Mouse (Mus musculus) gastrocnemius, adult 8-10 months (tissue): ENCODE measurements around the gene Dgkz. TPM values are rescaled to one million over a fixed set of nuclear protein-coding genes. Genes with fewer than 3 reads are reported as not detected.
A peak's percentile ranks its signal among the peaks of the same experiment; 100 is the strongest.

Experiments
- DNase-seq, 2 experiments: peaks; one replicate each; pipeline ENCODE4 v3.0.0; 2022; ENCODE audit warnings: low spot score in 2 of 2
- total RNA-seq, 4 experiments: library from RNA; stranded (reverse); gene quantifications; 2 replicates each; pipeline ENCODE4 v1.2.4; 2022

Gene Dgkz
- total RNA-seq = 10 to 100 TPM; 24.7 to 39.3 (median 28.4) TPM

DNA sequence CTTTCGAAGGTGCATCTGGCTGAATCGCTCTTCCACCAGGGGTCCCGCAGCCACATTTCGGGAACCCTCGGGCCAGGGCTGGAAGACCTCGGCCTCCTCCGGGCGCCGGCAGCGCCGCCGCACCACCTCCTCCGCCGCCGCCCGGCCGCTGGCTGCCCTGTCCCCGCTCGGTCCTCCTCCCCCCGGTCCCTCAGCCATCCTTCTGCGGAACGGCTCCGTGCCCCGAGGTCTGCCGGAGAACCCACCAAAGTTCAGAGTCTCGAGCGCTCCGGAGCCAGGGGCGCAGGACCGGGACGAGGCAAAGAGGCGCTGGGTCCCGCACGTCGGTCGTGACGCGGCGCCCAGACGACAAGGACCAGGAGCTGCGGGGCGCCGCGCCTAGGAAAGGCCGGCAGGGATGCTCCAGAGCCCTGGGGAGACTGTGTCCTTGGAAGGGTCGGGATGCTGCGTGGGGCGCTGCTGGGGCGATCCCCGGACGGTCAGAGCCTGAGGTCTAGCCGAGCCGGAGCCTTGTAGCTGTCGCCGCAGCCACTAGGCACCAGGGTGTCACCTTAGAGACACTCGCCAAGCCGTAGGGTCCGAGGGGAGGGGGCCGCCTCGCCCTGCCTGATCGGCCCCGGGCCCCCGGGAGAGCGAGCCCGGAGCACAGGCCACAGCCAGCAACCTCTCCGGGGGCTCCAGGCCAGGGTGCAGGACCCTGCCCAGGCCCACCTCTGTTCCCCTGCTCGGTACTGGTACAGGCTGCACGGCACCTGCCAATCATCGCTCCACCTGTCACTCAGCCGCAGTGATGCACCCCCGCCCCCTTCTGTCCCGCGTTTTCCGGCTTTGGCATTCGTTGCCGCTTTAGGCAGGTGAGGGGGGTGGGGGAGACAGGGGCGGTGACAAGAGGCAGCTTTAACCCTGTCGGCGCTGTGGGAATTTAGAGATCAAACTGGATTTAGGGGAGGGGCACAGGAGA lies at the start of gene Dgkz:
TSS of gene Dgkz (minus strand) at position 284 of the 961 bp plus-strand sequence.
- no peak for DNase-seq

DNA sequence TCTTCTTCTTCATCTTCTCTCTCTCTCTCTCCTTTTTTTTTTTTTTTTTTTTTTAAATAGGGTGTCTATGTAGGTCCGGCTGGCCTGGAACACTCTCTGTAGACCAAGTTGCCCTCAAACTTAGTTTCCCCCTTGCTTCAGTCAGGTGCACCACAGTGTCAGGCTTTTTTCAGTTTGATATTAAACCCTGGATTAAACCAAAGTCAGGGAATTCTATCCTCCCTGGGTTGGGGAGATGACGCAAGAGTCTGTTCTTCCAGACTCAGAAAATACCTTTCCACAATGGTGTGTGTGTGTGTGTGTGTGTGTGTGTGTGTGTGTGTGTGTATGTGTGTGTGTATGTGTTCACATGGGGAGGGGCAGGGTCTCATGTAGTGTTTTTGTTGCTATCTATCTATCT lies 49.5 kb upstream of the Dgkz start:
- no peak for DNase-seq

DNA sequence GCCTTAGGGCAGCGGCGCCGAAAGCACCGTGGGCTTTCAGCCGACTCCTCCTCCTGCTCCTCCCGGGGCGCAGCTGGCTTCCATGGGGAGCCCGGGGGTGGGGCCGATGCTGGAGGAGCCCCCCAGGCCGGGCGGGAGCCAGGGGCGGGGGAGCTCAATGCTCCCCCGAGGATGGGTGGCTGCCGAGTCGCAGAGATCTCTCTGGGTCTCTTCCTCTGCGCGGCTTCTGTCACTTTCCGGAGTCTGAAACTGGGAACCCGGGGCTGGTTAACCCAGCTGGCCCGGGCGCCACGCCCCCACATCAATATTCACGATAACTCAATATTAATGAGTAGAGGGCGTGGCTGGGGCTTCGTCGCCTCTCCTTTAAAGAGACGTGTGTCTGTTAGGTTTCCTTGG lies 48.6 kb upstream of the Dgkz start, which contains the start of gene Creb3l1:
TSS of gene Creb3l1 (minus strand) at position 229 of the 399 bp plus-strand sequence.
- DNase-seq = peak; percentile 64 to 66

DNA sequence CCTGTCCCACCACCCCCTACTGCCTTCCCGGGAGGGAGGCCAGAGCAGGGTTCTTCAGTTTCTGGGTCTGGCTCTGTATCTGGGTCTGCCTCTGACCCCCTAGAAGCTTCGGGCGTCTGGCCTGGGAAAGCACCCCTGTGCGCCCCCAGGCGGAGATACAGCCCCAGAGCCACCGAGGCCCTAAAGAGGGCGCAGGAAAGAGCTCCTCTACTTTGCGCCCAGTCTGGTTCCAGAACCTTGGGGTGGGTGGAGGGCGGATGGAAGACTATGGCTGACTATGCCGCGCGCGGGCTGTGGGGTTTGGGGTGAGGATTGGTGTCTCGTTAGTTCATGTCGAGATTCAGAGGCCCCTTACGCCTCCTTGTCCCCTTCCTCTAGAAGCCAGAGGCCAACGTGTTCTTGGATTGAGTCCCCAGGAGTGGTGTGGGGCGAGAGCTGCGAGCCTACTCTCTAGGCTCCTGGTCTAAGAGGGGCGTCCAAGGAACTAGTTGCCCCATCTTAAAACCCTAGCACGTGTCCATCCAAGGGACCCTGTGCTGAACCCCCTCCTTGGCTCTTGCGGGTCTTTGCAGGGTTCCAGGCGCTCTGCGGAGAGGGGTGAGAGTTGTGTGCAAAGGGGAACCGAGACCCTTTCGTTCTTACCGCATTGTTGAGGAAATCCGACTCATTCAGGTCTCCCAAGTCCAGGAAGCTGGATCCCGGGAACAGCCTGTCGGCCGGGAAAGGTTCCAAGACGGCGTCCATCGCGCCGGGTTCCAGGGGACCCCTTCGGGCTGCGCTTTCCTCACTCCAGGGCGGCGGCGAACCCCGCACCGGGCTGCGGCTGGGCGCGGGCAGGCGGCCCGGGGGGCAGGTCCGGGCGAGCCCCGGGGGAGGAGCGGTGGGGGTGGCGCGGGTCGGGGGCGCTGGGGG lies 48.0 kb upstream of the Dgkz start:
- peak in 1 of 2 experiments; percentile 44 for DNase-seq

DNA sequence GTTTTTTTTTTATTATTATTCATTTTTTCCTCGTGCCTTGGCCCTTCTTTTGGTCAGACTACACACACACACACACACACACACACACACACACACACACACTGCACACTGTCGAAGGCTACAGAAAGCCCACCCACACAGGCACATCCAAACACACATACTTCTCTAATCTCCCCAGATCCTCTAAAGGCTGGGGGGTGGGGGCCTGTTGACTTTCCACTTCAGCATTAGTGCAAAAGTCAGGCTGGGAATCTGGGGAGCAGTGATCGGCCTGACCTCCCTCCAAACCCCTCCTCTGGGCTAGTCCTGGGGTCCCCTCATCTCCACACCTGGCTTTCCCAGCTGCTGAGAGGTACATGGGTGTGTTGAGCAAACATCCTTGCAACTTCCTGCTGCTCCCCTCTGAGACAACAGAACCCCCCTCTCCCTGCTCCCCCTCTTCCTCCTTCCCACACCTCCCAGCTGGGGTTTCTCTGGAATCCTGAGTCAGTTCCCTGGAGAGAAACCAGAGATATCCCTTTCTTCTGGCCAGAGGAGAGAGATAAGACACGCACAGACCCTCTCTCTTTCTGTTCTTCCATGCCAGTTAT lies 45.1 kb upstream of the Dgkz start:
- no peak for DNase-seq

DNA sequence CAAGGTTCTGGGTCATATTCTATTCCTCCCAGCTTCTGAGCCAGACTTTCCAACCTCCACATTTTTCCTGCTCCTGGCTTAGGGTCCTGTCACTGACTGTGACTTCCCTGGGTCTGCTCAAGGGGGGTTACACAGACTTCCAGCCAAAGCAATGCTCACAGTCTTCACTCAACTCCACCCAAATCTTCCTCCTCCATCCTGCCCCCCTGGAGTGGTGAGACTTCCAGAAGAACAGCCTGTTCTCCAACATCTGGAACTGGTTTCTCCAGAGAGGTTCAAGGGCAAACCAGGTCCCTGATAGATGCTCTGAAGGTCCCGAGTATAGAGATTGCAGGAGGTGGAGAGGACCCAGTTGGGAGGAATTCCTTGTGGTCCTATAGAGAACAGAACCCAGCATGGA lies 41.8 kb upstream of the Dgkz start:
- no peak for DNase-seq

DNA sequence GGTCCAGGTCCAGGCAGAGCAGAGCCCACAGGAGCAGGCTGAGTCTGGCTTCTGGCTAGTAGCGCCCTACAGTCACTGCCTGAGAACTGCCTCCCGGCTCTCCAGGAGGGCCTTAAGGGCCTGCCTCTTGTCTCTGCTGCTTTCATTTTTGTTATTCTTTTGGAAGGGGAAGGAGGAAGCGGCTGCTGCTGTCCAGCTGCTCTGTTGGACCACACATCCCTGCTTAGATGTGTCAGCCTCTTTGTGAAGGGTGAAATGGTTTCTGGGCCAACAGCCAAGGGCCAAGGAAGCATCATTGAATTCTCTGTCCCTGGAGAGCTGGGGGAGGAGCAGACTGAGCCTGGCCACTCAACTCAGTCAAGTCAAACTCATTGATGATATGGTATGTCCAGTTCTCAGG lies 41.3 kb upstream of the Dgkz start:
- peak; percentile 59 to 61 for DNase-seq

DNA sequence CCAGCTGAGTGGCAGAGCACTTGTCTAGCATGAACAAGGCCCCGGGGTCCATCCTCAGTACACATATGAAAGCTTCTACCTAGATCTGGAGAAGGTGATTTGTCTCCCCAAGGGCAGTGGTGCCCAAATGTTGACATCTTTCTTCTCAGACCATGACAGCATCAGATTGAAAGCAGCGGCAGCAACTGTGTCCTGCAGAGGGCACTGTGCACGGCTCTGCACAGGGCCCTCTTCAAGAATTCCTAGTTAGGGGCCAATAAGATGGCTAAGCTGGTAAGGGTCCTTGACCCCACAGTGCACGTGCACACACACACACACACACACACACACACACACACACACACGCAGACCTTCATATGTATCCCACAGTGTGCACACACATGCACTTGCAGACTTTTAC lies 39.2 kb upstream of the Dgkz start:
- DNase-seq = no peak

DNA sequence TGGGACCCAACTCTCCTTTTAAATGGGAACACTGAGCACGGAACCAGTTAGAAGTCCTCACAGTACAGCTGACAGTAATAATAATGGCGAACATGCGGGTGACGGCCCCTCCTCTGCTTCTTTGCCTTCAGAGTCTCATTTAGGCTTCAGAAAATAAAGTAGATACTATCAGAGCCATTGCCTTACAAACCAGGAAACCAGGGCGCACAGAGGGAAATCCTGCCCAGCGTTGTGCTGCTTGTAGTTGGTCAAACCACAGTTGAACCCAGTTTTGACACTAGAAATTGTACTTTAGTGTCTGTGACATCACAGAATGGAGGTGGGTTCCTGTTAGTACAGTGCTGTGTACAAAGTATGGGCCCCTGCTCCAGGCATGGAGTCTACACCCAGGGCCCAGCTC lies 38.6 kb upstream of the Dgkz start:
- no peak for DNase-seq

DNA sequence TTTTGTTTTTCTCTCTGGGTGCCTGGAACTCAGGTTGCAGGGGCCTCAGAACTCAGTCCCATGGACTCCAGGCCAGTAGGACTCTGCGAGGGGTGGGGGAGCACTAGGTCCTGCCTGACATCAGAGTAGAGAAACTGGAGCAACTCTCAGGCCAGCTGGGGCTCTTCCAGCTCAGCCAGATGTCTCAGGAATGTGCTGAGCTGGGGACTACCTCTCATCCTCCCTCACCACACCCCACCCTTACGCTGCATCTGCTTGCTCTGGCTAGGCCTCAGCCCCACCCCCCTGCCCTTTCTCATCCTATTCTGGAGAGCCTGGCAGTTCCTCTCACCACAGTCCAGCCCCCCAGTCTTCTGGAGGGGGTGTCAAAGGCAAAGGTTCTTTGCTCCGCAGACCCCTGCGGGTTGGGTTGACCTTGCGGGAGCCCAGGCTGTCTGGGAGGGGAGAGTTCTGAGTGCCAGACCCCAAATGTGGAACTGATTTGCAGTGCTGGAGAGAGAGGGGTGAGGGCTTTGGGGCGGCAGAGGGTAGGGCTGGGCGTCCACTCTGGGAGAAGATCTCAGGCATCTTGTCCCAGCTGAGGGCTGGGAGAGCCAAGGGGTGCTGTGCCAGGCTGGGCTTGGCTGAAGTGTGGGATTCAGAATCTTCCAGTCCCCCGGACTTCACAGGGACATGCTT lies 37.2 kb upstream of the Dgkz start:
- peak; percentile 71 to 82 for DNase-seq

DNA sequence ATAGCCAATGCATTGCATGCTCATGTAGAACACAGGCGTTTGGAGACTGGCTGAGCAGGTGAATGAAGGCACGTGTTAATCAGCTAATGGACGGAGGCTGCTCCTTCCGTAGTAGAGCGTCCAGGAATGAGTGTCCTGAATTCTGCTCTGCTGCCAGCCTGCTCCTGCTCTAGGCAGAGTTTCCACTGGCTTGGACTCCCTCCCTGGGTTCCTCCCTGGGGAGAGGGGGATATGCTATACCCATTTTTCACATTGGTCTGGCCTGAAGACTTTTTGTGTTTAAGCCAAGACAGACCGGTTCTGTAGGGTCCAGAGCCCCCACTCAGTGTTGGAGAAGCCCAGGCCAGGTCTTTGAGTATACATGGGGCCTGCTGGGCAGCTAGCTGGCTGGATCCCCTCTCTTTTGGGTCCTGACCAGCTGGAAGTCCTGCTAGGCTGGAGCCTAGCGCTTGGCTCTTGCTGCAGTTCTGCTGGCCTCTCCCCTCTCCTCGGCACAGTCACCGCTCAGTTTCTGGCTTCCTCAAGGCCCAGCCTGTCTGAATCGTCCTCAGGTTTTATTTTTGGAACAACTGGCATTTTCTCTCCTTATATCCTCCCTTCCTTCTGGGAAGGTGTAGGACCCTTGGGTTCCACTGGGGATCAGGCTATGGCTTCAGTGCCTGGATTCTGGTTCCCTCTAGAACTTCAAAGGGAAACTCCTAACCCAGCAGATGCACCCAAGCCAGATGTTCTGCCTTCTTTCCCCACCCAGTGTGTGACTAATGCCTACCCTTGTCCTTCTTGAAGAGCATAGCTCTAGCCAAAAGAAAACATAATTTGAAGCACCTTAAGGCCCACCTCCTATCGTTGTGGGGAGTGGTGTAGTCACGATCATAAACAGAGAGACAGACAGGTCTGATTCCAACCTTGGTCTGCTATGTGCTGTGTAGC lies 36.0 kb upstream of the Dgkz start:
- peak; percentile 59 to 64 for DNase-seq

DNA sequence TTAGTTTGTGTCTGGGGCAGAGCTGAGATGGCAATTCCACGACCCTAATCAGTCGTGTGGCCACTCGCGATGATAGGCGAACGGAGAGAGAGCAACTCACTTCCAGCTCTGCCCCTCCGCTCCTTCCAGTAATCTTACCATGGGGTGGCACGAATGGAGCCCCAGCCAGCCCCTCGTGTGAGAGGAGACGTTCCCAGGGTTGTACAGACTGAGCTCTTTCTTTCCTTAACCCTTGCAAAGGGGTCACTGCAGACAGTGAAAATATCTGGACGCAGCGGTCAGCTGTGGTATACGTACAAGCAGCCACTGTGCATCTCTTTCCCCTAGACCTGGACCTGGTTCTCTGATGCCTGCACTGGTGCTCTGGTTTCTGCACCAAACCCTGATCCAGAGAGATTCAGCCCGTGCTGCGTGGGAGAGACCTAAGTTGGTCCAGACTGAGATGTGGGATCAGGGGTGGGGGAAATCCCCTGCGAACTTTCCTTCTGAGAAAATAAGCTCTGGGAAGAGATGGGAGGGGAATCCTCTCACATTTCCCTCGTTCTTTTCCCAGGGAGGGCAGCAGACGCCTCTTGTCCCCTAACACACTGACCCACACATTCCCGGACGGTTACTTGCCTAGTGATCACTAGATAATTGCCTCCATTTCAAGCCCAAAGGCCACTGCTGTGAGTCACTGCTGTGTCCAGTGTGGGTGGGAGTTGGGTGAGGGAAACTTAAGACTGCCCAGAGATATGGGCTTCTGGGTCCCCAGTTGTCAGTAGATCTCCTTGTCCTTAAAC lies 33.1 kb upstream of the Dgkz start:
- no peak for DNase-seq

DNA sequence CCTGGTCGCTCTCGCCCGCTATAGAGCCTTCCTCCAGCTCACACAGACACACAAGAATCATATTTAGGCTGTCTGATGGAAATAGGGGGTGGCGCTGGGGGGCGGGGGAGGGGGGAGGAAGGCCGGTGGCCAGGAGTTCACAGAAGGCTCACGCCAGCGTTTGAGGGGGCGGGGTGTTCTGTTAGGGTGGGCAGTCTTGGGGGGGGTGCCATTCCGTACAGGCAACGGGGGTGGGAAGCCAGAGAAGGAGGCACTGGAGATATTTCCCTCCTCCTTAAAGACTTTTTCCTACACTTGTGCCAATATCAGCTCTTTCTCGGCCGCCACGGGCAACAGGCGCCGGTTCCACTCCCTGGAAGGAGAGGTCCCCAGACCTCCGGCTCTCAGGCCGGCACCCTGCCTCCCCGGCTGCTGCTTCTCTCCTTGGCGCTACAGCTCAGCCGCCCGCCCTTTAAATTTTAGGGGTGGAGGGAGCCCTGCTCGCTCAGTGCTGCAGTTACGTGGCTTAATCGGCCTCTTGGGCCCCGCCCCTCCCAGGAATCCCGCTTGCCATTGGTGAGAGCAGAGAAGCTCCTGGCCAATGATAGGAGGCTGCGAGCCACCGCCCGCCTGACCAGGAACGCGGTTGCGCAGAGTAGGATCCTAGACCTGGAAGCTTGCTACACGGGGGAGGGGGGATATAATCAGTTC lies 32.4 kb upstream of the Dgkz start:
- DNase-seq = peak; percentile 96 to 97

DNA sequence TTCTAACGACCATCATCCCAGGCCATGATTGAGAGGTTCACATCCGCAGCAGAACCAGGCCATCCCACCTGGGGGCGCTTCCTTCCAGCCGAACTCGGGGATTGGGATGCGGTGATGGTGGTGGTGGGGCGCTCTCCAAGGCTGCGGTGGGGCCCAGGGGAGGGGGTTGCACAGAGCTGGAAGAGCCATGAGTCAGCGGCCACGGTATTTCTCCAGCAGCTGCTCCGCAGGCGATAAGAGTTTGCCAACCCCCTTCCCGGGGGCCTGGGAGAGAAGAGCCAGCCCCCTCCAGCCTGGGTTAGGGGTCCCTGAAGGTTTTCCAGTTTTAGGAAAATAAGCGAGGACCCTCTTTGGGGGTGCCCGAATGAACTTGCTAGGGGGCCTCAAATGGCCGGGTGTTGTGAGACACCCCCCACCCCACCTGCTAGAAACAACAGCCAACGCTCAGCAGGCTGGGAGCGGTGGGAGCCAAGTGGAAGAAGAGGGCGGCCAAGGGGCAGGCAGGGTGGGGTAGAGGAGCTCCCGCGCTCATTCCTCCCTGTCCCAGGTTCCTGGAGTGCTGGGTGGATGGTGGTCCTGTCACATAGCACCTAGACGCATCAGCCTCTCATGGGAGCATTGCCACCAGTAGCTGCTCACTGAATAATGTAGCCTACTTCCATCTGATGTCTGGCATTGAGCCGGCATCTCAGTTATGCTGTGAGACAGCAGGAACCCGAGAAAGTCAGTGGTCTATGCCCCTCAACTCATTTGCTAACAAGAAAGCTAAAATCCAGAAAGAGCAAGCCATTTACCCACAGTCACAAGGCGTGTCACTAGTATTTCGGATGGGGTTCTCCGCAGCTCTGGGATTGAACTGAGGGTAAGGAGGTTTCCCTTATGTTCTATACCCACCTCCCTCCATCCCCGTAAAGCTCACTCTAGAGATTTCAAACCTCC lies 31.6 kb upstream of the Dgkz start:
- DNase-seq = peak; percentile 37 to 45

DNA sequence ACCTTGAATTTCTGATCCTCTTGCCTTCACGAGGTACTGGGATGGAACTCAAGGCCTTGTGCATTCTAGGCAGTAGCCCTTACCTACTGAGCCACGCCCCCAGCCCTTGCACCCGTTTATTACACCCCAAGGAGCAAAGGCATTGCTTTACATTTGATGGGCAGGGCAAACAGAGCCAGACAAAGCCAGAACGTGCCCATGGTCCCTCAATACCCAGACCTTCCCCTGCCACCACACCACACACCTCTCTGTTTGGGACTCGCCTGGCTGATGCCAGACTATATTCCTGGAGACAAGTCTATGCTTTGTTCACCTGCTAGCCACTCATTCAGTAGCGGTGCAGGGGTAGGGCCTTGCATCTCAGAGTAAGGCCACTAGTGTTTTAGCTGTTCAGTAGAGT lies 30.8 kb upstream of the Dgkz start:
- no peak for DNase-seq

DNA sequence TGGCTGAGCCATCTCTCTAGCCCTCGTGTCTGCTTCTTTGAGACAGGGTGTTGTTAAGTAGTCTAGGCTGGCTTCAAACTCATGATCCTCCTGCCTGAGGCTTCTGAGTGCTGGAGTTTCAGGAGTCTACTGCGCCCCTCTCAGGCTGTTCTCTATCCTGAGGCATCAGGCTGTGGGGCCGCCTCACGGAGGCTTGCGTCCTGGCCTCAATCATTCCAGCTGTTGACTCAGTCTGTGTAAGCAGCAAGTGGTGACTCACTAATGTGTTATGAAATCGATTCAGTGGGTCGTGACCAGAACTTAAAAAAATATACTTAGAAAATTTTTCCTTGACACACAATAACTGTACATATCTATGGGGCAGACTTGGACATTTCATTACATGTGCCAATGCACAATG lies 29.0 kb upstream of the Dgkz start:
- DNase-seq = no peak

DNA sequence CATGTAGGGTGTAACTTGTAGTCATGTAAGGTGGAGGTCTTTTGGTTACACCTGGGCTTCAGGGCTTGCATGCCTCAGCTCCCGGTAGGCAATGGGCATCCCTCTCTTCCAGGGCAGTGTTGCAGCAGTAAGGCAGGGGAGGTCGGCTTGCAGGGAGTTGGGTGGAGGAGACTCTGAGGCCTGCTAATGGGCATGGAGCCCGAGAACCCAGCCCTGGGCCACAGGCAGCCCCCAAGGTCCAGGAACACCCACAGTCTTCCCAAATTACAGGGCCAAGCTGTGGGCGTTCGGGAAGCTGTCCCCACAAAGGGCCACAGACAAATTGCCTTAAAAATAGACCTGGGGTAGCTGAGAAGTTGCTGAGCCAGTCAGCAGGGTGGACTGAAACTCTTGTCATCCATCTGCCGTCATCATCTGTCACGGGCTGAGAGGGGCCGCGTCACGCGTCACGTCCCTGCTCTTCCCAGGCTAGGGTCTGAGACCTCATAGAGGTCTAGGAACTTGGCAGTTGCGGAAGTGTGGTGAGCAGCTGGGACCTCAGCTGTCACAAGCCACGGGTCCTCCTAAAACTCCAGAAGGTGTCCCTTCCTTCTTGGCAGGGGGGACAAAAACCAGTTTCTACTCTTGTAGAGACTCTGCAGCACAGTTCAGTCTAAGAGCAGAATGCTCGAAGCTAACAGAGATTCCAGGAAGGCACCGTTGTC lies 22.4 kb upstream of the Dgkz start:
- DNase-seq = no peak
